Mouse (Mus musculus) ZHBTc4 (cell line): ENCODE measurements around the gene Cisd1.

Source experiments
- DNase-seq: peaks from one replicate; pipeline ENCODE4 v3.0.0-alpha.2; 2011; ENCODE audit warnings: low read depth, low spot score

Cisd1 gene

DNA sequence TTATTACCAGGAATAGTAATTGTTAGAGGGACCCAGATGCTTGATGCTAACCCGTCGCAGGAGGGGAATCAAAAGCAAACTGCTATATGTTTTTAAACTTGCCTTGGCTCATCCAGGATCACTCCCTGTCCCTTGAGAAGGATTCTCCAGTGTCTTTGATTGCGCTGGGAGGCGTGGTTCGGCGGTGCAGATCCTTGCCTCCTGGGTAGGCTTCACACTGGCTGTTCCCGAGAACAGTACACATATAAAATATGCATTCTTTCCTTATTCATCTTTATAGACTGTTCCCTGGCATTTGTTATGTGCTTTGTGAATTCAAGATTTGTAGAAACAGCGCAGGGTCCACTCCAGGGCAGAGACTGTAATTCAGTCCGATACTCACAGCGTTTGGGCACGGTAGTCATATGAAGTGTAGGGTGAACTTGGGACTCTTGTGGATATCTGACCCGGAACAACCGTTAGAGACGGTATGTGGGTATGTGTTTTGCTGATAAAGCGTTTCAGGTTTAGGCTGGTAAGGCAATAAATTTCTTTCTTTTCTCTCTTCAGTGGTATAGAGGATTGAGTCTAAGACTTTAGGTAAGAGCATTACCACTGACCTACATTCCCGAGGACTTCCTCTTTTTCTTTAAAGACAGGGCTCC is 4.0 kb upstream of the Cisd1 start:
- DNase-seq: peak; percentile 58

DNA sequence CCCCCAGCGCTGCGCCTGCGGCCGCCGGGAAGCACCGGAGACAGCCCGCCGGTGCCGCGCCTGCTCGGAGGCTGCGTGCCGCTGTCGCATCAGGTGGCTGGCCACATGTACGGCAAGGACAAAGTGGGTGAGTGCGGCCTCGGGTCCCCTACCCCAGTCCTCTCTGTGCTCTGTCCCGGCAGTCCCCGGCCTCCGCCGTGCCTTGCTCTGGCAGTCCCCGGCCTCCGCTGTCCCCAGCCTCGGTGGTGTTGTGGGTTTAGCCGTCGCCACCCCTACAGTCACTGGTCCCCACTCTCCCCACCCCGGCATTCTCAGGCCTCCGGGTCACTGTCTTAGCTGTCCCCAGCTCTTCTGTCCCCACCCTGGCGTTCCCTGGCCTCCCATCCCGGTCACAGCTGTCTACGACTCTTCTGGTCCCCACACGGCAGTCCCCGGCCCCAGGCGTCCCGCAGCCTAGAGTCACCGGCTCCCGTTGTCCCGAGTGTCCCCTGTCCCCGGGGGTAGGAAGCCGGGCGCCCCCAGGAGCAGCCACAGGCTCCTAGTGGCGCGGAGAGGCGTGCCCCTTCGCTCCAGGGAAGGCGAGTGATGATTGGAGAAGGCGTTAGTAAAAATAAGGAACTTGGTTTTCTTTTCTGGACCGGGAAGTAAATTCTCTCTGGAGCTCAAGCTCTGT is 3.3 kb upstream of the Cisd1 start:
- peak; percentile 50 for DNase-seq

DNA sequence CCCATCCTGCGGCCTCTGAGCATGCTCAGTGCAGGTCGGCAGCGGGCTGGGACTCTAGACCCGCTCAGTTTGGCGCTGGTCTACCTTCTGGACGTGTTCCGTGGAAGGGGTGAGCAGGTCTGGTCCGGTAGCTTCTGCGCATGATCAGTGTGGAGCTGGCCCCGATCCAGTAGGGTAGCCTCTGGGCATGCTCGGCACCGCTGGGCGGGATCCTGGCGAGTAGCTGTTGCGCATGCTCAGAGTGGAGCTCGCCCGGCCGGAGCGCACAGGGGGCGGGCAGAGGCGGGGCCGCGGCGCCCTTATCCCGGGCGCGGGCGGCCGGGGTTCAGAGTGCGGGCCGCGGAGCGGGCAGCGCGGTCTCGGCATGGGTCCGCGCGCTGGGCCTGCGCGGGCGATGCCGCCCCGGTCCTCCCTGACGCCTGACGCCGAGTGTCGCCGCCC is 2.8 kb upstream of the Cisd1 start, which contains the start of gene Ipmk:
TSS of gene Ipmk (plus strand) at position 255 of the 441 bp plus-strand sequence.
- DNase-seq: peak; percentile 99

DNA sequence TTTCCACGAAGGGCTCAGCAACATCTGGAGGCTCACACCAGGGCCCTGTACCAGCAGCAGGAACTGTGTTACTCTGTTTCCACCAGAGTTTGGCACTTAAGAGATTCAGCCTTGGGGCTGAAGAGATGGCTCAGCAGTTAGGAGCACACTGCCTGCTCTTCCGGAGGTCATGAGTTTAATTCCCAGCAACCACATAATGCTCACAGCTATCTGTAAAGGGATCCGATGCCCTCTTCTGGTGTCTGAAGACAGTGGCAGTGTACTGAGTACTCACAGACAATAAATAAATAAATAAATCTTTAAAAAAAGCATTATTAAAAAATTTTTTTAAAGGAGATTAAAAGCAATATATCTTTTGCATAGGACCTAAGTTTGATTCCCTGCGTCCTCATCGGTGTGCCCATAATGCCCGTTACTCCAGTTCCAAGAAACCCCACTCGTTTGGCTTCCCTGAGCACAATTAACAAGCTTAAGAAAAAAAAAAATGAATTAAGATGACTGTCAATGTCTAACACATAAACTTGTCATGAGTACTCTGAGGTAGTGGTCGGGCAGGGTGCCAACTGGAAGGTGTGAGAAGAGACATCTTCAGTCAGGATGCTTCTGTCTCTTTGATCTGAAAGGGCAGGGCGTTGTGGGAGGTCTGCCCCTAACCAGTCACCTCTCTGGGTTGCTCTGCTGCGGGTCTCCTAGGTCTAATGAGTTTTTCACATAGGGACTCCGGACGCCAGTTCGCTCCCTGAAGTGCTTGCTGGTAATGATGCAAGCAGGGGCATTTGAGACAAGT is 2.2 kb upstream of the Cisd1 start:
- DNase-seq: peak; percentile 58

DNA sequence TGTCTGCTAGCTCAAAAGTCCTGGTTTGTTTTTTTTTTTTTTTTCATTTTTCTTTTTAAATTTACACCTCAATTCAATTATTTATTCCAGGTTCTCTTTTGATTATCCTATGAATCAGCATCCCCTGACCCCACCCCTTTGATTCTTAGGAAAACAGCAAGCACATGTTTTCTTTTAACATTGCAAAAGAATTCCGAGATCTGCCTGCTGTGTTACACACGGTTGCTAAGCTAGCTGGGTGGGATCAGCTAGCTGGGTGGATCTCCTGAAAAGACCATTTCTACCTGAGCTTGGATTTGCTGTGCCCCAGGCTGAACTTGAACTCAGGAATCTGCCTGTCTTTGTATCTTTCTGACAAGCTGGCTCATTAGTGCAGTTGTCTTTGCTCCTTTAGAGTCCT is 1.4 kb upstream of the Cisd1 start:
- peak; percentile 74 for DNase-seq

DNA sequence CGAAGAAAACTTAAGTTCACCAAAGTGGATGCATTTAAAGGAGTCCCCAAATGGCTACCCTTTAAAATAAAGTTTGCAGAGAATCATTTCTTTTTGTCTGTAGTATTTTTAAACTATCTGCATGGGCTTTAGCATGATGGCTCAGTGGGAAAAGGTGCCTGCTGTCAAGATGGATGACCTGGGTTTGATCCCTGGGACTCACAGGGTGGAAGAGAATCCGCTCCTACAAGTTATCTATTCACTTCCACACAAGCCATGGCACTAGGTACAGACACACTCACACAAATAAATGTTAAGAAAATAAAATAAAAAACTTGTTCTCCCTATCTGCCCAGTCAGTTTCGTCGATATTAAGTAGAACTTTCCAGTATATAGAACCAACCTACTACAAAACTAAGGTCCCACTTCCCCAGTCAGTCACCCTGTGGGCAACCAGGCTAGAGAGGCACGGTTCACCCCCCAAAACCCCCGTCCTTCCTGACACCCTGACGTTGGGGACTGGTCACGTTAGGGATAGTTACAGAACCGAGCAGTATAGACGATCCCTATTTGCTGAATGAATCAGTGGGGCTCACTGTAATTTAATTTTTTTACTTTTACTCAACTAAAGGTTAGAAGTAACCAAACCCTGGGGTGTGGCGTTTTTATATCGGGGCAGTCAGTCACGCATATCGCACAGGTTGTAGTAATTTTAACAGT is 1.0 kb downstream of the Cisd1 start:
- no peak for DNase-seq

DNA sequence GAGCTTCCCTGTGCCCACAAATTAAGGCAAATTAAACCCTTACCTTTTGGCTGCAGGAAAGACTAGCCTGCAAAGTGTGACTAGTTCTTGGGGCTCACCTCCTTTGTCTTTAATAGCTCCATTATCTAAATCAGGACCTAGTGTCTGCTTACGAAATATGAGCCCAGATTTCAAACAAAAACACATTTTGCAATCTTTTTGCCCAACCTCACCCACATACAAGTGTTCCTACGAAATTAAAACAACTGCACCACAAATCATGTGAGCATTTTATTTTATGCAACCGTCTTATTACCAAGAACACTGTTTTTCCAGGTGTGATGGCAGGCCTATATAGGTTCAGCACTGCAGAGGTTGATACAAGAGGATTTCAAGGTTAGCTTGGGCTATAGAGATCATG is 1.6 kb downstream of the Cisd1 start:
- no peak for DNase-seq

DNA sequence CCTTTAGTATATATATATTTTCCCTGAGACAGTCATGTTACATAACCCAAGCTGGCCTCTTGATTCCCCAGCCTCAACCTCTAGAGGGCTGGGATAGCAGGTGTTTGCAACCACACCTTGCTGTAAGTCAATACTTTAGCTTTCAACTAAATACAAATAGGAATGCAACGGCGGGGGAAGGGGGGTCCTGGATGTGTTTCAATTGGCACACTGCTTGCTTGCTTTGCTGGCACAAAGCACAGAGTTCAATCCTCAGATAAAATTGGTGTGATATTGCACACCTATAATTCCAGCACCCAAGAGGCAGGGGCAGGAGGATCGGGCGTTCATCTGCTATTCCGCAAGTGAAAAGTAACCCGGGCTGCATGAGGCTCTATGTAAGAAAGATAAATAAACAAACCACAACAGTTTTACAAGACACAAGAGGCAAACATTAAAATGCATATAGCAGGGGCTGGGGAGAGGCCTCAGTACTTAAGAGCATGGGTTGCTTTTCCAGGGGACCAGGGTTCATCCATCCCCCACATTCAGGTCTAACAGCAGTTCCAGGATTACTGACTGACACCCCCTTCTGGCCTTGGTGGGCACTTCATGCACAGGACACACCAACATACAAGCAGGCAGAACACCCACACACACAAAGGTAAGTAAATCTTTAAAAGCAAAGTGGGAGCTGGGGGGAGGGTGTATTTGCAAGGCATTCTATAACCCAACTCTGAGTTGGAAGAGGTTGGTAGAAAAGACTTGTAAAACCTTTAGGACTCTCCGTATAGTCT is 2.5 kb downstream of the Cisd1 start:
- DNase-seq: peak; percentile 72

DNA sequence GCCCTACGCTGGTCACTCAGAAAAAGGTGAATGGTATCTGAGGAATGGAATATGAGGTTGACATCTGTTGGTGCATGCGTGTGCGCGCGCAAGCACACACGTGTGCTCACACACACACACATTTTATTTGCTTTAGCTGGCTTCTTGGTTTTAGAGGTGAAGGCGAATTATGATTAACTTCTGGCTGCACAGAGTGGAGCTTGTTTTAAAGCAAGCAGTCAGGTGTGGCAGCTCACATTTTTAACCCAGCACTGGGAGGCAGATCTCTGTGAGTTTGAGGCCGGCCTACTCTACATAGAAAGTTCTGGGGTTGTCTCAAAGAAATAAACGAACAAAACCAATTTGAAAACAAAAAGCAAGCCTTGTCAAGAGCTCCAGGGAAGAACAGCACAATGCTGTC is 3.5 kb downstream of the Cisd1 start:
- no peak for DNase-seq

DNA sequence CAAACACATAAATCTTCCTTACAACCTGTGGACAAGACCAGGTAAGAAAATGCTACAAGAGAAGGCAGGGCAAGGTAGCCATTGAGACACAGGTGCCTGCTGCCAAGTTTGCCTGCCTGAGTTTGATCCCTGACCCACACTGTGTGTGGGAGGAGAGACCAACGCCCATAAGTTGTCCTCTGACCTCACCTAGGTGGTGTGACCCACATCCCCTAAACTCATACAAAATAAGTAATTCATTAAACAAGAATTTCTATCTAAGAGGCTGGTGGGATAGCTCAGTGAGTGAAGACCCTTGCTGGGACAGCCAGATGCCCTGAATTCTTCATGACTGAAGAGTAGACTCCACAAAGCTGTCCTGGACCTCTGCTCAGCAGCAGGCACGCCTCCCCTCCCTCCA is 4.6 kb downstream of the Cisd1 start:
- DNase-seq: no peak

DNA sequence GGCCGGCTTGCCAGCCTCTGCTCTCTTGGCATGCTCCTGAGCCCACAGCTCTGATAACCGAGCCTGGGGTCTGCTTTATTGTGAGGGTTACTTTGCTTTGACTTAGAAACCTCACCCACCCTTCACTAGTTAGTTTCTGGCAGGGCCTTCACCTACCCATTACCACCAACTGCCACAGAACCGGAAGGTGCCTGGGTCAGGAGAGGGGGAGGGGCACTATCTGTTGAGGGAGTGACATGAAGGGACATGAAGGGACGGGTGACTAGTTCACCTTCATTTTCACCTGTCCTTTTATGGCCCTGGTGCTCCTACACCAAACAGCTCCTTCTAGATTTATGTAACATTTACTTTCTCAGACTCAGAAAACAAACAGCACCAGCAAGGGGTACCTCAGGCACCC is 5.3 kb downstream of the Cisd1 start:
- no peak for DNase-seq

DNA sequence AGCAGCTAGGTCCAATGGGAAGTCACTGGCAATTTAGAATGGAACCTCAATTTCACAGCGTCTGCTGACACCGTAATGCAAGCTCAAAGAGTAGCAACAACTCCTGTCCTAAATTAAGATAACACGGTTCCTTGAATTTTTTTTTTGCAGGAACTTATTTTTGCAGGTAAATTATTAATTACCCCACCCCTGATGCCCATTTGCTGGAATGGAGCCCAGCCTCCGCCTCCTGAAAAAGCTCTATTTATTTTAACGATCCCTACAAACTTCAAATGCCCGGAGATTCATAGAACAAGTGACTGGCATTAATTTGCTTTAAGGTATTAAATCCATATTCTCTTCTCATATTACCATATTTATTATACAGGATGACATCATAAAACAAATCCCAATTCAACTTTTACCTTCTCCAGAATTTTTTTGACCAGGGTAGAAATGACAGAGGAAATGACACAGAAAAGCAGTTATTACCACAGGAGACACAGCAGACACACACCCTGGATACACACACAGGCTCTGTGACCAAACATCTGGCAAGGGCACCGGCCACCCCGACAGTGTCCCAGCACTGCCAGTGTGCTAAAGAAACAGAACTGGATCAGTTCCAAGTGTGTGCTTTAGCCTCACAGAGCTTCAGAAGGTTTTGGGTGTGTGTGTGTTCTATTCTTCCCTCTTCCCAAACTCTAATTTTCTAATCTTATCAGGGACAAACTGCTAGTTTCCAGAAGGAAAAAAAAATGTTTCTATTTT is 6.4 kb downstream of the Cisd1 start:
- DNase-seq: no peak

DNA sequence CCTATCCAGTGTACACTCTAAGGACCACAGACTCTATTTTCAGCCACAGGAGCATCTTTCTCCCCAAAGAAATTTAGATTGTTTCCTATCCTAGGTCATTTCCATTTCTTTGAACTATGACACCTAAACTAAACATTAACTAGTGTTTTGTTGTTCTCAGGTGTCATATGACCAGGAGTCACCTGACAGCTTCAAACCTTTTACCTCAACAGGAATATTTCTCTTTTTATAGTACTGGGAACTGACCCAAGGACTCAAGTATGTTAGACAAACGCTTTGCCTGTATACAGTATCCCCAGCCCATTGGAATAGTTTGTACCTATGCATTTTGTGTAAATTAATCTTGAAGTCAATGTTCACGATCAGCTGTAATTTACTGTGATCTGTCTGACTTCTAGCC is 7.0 kb downstream of the Cisd1 start:
- DNase-seq: no peak

DNA sequence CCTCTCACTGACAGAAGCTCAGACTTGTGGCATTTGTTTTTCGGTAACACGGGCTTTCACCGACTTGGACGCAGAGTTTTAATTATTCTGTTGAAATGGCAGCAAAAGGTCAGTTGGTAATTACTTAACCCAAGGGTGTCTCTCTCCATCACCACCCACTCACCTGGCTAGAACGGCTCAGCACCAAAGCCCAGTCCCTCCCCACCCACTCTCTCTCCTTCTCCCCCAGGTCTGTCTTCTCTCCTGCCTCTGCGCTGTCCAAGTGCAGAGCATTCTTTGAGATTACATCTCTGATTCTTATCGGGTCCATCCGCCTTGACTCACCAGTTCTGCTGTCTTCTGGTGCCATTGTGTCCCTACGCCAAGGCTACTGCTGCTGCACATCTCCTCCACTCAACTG is 11.9 kb downstream of the Cisd1 start:
- DNase-seq: no peak

DNA sequence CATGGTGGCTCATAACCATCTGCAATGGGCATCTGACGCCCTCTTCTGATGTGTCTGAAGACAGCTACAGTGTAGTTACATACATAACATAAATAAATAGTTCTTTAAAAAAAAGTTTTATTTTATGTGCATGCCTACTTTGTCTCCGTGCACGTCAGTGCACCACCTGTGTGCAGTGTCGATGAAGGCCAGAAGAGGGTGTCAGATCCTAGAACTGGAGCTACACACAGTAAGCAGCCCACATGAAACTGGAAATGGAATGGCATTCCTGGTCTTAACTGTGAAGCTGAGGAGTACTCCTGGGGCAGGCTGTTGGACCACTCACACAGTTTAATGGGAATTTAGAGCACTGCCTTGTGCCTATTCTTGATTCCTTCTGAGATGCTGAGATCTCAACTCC is 12.4 kb downstream of the Cisd1 start:
- peak; percentile 74 for DNase-seq

DNA sequence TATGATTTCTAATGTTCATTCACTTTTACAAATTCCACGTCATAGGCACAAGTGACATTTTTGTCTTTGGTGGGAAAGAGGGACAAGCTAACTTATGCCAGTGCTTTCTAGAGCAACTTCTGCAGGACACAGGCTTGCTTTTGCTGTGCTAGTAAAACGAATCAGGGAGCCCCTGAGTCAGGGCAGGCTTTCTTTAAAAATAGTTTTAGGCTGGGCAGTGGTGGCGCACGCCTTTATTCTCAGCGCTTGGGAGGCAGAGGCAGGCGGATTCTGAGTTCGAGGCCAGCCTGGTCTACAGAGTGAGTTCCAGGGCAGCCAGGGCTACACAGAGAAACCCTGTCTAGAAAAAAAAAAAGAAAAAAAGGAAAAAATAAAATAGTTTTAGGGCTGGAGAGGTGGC is 12.8 kb downstream of the Cisd1 start:
- no peak for DNase-seq

DNA sequence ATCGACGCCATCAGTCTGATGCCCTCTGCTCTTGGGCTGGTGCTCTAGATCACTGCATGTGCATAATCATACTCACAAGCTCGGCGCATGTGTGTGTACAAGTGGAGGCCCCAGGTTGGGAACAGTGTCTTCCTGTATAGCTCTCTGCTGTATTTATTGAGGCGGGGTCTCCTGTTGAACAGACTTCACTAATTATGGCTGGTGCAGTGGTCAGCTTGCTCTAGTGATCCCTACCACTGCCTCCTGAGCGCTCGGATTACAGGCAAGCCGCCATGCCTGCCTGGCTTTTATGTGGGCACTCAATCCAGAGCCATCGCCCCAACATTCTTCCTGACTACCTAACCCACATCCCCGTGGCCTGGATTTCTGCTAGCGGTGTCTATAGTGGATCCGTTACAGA is 14.7 kb downstream of the Cisd1 start:
- DNase-seq: no peak

DNA sequence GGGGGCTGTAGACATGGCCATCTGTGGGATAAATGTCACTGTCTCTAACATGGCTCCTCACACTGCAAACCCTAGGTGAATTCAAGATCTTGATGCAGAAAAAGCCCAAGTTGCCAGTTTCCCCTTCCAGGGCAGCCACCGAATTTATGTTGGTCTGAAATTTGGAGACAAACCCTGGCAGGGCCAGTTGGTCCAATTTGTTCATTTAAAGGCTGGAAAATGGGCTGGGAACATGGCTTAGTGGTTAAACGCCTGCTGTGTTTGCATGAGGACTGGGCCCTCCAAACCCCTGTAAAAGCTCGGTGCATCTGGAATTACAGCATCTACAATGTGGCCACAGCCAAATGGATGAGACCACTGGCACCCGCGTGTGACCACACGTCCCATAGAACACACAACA is 15.5 kb downstream of the Cisd1 start:
- DNase-seq: no peak

DNA sequence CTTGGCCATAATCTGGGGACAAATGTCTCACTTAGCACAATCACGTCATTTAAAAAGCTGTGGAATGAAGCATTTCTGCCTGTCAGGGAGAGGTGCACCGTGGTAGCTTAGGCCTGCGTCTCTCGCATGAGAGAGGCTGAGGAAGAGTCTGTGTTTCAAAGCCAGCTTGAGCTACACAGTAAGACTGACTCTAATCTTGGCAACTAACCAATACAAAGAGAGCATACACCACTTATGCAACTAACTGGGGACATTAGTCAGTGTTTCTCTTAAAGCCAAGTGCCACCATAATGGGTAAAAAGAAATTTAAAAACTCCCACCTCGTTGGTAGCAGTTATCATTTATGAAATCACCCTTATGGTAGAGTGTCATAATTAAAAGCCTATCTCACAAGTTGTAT is 15.9 kb downstream of the Cisd1 start:
- no peak for DNase-seq

DNA sequence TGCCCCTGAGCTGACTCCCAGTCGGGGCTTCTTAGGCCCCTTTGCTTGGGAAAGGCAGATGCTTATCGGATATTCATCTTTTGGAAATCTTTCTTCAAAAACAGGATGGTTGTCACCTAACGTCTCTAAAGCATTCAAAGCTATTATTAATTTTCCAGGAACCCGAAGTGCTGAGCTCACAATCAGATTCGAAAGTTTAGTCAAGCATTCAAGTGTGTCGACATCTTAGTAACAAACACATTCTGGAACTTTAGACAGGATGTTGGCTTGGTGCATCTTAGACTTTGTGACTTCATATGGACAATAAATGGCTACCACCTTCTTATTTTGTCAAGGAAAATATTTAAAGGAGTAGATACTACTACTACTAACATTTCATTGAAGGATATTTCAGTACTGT is 16.4 kb downstream of the Cisd1 start:
- DNase-seq: no peak

DNA sequence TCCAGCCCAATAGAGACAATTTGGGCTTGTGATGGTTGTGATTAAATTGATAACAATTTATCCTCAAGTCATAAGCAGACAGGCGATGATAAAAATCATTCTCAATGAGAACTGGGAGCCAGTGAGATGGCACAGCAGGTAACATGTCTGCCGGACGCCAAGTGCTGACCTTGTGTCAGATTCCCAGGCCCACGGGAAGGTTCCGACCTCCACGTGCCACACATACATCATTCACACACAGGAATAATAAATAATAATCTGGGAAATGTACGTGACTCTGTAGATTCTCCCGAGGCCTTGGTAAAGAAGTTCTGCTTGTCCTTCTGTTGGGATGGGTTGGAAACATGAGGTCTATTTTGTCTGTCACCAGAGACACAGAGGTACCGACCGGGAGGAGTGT is 17.4 kb downstream of the Cisd1 start:
- DNase-seq: no peak
